Mouse (Mus musculus) midbrain, embryonic 12.5 days (tissue): ENCODE data around the gene St5. TPM values are rescaled to one million over a fixed set of nuclear protein-coding genes. Genes with fewer than 3 reads are reported as not detected.

Experiments
- ATAC-seq: fragments of 200-750 bp; cut with Nextera tagmentation; 2 replicates; pipeline ENCODE4 v1.8.0; 2017; ENCODE audit warnings: low read depth, moderate TSS enrichment, moderate library complexity; ENCODE audit not compliant: low FRiP score
- H3K27ac ChIP-seq: fragments of 300-500 bp; sonication (generic); replicated peaks from 2 replicates; pipeline ENCODE4 v1.5.1; 2016; ENCODE audit warnings: mild to moderate bottlenecking
- H3K27me3 ChIP-seq: fragments of 300-500 bp; sonication (generic); 2 replicates; pipeline ENCODE4 v1.6.1; 2016; ENCODE audit warnings: mild to moderate bottlenecking
- H3K36me3 ChIP-seq: fragments of 300-500 bp; sonication (generic); 2 replicates; pipeline ENCODE4 v1.6.1; 2016
- H3K4me1 ChIP-seq: fragments of 300-500 bp; sonication (generic); 2 replicates; pipeline ENCODE4 v1.6.1; 2016
- H3K4me2 ChIP-seq: fragments of 300-500 bp; sonication (generic); replicated peaks from 2 replicates; pipeline ENCODE4 v1.6.1; 2016; ENCODE audit warnings: mild to moderate bottlenecking, moderate library complexity
- H3K4me3 ChIP-seq: fragments of 300-500 bp; sonication (generic); 2 replicates; pipeline ENCODE4 v1.5.1; 2016; ENCODE audit warnings: mild to moderate bottlenecking
- H3K9ac ChIP-seq: fragments of 300-500 bp; sonication (generic); replicated peaks from 2 replicates; pipeline ENCODE4 v1.6.1; 2016; ENCODE audit warnings: mild to moderate bottlenecking, moderate library complexity
- H3K9me3 ChIP-seq: fragments of 300-500 bp; sonication (generic); 2 replicates; pipeline ENCODE4 v1.6.1; 2016; ENCODE audit warnings: mild to moderate bottlenecking
- WGBS: fragments of 180-500 bp; shearing (Covaris S2); methylation state at CpG from one replicate; pipeline ENCODE4 v1.1.7; 2016; 5-methylcytosine and 5-hydroxymethylcytosine counted together
- polyA plus RNA-seq: library from polyadenylated mRNA; unstranded; fragments of >200 nt; fragmentation: Nextera tagmentation; extraction: Ambion mirVana; gene quantifications from 2 replicates; pipeline ENCODE4 v1.2.1, GENCODE M21; 2016

The St5 gene
- polyA plus RNA-seq, 1 experiment from 2014 or later: 38.1 TPM

DNA sequence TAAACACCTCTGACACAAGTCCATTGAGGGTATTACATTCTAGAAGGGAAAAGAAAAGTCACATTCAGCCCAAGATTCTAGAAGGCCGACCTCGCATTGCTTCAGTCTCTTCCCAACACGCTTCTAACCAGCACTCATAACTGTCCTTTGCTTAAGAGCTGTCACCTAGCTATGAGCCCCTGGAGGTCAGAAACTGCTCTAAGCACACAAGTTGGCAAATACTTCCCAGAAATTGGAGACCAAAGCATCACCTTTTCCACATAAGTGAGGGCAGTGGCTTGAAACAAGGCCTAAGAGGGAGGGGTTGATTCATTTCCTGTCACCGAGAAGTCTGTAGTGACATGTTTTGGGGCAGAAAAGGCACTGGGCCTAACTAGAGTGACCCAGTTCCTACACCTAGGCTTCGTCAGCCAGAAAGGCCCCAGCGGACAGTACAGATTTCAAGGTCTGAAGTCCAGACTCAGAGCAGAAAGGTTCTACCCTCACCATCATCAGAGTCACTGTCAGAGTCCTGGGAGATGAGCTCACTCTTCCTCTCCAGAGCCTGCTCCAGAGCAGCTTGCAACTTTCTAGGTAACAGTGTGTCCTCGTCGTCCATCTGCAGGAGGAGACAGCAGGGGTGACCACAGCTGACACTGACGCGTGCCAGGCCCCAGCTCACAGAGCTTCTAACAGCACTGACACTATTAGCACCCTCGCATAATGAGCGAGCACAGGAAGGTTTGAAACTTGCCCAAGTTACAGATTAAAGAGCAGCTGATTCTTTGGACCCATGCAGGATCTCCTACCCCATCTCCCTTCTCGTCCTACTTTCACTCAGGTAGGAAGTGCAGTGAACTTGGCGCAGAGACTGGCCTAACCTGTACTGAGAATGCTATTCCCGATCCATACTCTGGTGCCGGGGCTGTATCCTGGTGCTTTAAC, 177.4 kb downstream of the St5 start:
- Histone ChIP-seq H3K9me3 (no peaks in the 10 kb centered on the region), H3K27ac (0 out of 2 replicates have a peak overlapping the region, but pooled peaks have one; percentile 0), H3K9ac (no peak overlapping the region), H3K4me2 (no peak overlapping the region), H3K27me3 (no peaks in the 10 kb centered on the region), H3K4me1 (peaks cover 4% of the 10 kb centered on the region; the same call in 1 of the 2 replicates), H3K4me3 (no peak overlapping the region), H3K36me3 (peaks cover 60% of the 10 kb centered on the region)
- ATAC-seq: no peak
- WGBS: 85% methylated on average over 16 of the region's 16 CpGs

DNA sequence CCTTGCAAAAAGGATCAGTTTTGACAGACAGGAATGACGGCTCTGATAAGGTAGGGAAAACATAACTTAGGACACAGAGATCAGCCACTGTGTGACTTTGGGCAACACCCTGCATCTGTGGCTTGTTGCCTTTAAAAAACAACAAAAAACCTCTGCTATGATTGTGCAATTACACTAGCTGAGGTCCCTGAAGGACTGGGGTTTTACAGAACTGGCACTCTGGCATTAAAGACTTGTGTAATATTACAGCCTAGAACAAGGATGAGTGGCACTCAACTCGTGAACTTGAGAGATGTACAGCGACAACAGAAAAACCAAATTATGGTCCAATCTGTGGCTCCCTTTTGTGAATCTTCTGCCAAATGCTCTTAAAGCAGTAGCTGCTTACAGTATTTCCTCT, 178.6 kb downstream of the St5 start:
- H3K9me3 ChIP-seq: no peaks in the 10 kb centered on the region
- H3K4me3 ChIP-seq: no peak overlapping the region
- no peak overlapping the region for H3K9ac ChIP-seq
- H3K36me3 ChIP-seq: peaks cover 59% of the 10 kb centered on the region
- no peak for ATAC-seq
- no peak overlapping the region for H3K4me2 ChIP-seq
- 88% methylated on average over 3 of the region's 3 CpGs for WGBS
- H3K27me3 ChIP-seq: no peaks in the 10 kb centered on the region
- peak overlapping the region; percentile 27; the same call in 1 of the 2 replicates for H3K27ac ChIP-seq
- peaks cover 16% of the 10 kb centered on the region for H3K4me1 ChIP-seq

DNA sequence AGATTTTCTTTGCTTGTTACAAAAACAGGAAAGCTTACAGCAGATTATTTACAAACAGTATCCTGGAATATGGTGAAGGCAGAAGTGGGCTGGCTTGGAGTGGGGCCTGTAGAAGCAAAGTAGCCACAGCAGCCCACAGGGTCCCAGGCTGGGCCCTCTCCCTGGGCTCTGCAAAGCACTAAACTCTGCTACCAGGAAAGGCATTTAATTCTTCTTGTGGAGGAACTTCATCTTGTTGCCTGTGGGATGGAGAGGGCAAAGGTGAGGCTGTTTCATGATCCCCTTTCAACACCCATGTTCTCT, 179.0 kb downstream of the St5 start:
- peak overlapping the region; percentile 27; the same call in 1 of the 2 replicates for H3K27ac ChIP-seq
- peaks cover 17% of the 10 kb centered on the region for H3K4me1 ChIP-seq
- H3K9me3 ChIP-seq: no peaks in the 10 kb centered on the region

DNA sequence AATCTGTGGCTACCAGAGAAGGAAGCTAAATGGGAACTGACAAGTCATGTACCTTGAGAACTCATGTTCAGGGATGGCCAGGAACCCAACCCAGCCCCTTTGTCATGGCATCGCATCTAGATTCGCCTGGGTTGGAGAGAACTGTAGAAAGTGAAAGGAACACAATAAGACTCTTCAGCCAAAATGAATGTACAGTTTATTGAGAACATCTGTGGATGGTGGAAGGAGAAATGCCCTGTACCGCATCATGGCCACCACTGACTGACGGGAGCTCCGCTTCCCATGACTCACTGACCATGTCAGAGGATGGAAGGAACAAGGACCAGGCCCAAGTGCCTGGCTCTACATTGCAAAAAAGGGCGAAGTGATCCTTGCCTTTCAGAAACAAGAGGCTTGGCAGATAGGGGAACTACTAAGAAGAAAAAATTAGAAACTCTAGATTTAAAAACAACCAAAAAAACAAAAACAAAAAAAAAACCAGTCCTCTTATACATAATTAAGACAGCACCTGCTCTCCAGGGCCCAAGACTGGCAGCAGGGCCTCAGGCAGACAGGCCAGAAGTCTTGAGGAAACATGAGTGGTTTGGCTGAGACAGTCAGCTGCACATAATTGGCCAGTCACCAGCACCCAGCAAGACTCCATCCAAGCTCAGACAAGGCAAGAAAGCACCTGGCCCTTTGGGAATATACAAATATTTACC, 179.5 kb downstream of the St5 start:
- peaks cover 59% of the 10 kb centered on the region for H3K36me3 ChIP-seq
- peak overlapping the region; percentile 27; the same call in 1 of the 2 replicates for H3K27ac ChIP-seq
- no peaks in the 10 kb centered on the region for H3K9me3 ChIP-seq
- H3K4me3 ChIP-seq: no peak overlapping the region
- 71% methylated on average over 6 of the region's 6 CpGs for WGBS
- ATAC-seq: no peak
- peaks cover 17% of the 10 kb centered on the region for H3K4me1 ChIP-seq
- no peak overlapping the region for H3K4me2 ChIP-seq
- no peak overlapping the region for H3K9ac ChIP-seq
- no peaks in the 10 kb centered on the region for H3K27me3 ChIP-seq

More for the DNA sequence above, 179.0 kb downstream of the St5 start:
- no peak overlapping the region for H3K4me3 ChIP-seq
- no peak overlapping the region for H3K4me2 ChIP-seq
- H3K36me3 ChIP-seq: peaks cover 59% of the 10 kb centered on the region
- no peak overlapping the region for H3K9ac ChIP-seq
- no peak for ATAC-seq
- H3K27me3 ChIP-seq: no peaks in the 10 kb centered on the region

DNA sequence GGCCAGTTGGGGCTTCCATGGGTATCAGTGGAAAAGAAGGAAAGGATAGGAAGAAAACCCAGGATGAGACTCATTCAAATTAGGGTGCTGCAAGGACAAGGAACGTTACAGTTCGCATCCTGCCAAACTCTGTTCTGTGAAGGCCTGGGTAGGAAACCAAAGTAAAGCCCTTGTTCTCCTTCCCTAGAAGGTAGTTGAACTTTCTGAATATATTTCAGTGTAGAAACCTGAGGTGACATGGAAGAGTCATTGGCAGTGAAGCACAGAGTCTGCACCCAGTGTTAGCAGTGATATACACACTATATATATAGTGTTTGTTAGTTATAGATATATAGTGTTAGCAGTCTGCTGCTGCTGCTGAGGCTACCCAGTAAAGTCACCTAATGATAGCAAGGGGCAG, 180.1 kb downstream of the St5 start:
- 63% methylated on average over 2 of the region's 2 CpGs for WGBS

DNA sequence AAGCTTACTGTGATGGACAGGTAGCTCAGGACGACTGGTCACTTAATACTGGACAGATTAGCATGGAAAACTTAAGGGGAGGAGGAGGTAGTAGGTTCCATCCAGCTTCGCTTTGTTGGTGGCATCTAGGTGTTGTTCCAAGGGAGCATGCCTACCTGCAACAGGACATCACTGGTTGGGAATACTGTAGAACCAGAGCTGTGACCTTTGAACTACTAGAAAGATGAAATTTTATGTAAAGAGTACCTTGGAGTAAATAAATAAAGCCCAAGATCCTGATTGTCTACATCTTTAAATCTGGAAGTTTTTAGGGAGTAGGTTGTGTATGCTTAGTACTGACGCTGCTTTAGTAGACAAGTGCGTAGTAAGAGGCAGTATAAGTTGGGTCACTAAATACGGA, 181.3 kb downstream of the St5 start:
- no peak for ATAC-seq
- H3K9ac ChIP-seq: no peak overlapping the region
- peaks cover 59% of the 10 kb centered on the region for H3K36me3 ChIP-seq
- H3K9me3 ChIP-seq: no peaks in the 10 kb centered on the region
- H3K4me1 ChIP-seq: peaks cover 25% of the 10 kb centered on the region
- H3K27ac ChIP-seq: no peak overlapping the region
- 80% methylated on average over 5 of the region's 5 CpGs for WGBS
- H3K27me3 ChIP-seq: no peaks in the 10 kb centered on the region
- H3K4me2 ChIP-seq: no peak overlapping the region
- no peak overlapping the region for H3K4me3 ChIP-seq

More for the DNA sequence above, 180.1 kb downstream of the St5 start:
- ATAC-seq: no peak
- H3K4me3 ChIP-seq: no peak overlapping the region
- no peak overlapping the region for H3K9ac ChIP-seq
- no peaks in the 10 kb centered on the region for H3K27me3 ChIP-seq
- peaks cover 59% of the 10 kb centered on the region for H3K36me3 ChIP-seq
- no peaks in the 10 kb centered on the region for H3K9me3 ChIP-seq
- H3K4me2 ChIP-seq: no peak overlapping the region
- peak overlapping the region; percentile 12; the same call in 1 of the 2 replicates for H3K27ac ChIP-seq
- H3K4me1 ChIP-seq: peaks cover 19% of the 10 kb centered on the region

DNA sequence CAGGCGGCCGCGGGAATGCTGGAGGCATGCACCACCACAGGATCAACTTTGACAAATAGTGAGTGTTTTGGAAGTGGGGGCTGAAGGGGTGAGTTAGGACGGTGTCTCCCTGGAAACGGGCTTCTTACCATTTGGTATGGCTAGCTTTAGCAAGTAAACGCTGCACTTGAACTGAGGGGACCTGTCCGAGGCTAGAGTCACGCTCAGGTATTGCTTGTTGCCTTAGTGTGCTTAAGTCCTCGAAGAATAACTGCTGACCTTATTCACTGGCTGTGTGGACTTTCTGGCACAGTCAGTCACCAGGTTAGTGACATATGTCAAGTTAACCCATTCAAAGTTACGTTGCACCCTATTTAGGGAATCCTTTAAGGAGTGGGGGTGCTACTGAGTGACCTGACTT, 183.5 kb downstream of the St5 start:
- H3K36me3 ChIP-seq: peaks cover 44% of the 10 kb centered on the region
- H3K27ac ChIP-seq: no peak overlapping the region
- WGBS: 3% methylated on average over 10 of the region's 10 CpGs

DNA sequence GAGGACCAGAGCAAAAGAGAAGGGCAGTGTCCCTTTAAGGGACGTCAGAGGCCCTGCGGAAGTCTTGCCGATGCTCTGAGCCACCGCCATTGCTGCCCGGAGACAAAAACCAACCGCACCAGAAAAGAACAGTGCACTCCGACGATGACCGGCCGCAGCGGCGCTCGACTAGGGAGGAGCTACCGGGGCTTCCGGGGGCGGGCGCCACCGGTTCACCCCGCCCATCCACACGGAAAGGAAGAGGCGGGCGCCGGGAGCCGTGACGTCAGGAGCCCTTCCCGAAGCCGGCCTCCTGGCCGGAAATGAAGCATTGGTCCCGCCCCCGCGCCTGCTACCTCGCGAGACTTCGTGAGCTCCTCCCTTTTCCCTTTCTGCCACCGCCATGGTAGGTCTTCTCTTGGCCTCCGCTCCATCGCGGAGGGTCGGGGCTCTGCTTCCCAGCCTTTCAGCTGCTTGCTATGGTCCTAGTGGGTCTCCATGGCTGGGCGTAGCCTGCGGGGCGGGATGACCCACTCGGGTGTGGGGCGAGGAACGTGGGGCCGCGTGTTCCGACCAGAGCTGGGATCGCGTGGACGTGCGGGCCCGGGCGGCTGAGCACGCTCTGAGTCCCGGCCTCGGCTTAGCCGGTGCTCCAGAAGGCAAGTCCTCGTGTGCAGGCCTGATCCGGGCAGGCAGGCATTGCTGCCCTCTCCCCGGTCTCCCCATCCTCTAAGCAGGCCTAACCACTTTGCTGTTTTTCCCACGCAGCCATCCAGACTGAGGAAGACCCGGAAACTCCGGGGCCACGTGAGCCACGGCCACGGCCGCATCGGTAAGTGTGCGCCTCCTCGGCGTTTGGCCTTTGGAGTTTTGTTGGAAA, 184.3 kb downstream of the St5 start, which contains the start of gene Rpl27a:
TSS of gene Rpl27a (plus strand) at position 310 of the 859 bp plus-strand sequence.
- no peaks in the 10 kb centered on the region for H3K9me3 ChIP-seq
- peak; percentile 95 for ATAC-seq
- no peaks in the 10 kb centered on the region for H3K27me3 ChIP-seq
- peaks cover 36% of the 10 kb centered on the region for H3K36me3 ChIP-seq
- H3K4me2 ChIP-seq: peak within 1 kb of the TSS; percentile 96
- H3K27ac ChIP-seq: peak within 1 kb of the TSS; percentile 96
- peak within 1 kb of the TSS; percentile 98 for H3K9ac ChIP-seq
- H3K4me1 ChIP-seq: peaks cover 25% of the 10 kb centered on the region
- WGBS: under 1% methylated on average over 71 of the region's 72 CpGs
- H3K4me3 ChIP-seq: peak within 1 kb of the TSS; percentile 96

More for the DNA sequence above, 183.5 kb downstream of the St5 start:
- peak overlapping the region; percentile 96 for H3K4me2 ChIP-seq
- no peaks in the 10 kb centered on the region for H3K9me3 ChIP-seq
- H3K27me3 ChIP-seq: no peaks in the 10 kb centered on the region
- peak overlapping the region; percentile 96 for H3K4me3 ChIP-seq
- peaks cover 25% of the 10 kb centered on the region for H3K4me1 ChIP-seq
- H3K9ac ChIP-seq: peak overlapping the region; percentile 98
- ATAC-seq: no peak

DNA sequence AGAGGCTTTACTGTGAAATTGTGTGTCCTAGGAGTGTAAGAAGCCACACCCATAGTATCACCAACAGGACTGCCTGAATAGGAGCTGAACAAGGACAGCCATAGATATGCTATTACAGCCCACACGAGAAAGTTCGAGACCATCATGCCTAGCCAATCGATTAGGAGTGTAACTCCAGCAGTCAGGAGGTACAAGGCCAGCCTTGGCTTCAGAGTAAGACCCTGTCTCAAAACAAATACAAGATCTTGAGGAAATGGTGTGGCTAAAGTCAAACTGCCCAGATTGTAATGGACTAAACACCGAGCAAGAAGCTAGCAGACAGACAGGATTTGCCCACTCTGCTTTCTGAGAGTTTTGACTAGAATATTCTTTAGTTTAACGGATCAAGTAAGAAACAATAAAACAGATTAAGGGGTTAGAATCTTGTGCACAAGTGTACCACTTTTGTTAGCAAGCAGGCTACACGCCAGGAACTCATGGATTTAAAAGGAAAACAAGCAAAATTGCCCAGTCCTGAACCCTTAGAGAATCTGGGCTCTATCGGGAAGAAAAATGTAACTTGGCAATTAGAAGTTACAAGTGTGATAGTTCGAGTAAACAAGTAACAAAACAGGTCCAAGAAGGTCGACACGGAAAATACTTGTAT, 185.2 kb downstream of the St5 start:
- H3K4me2 ChIP-seq: peak overlapping the region; percentile 57
- WGBS: 22% methylated on average over 10 of the region's 10 CpGs
- no peaks in the 10 kb centered on the region for H3K9me3 ChIP-seq
- peaks cover 27% of the 10 kb centered on the region for H3K36me3 ChIP-seq
- peak overlapping the region; percentile 98 for H3K9ac ChIP-seq
- ATAC-seq: no peak
- peaks cover 25% of the 10 kb centered on the region for H3K4me1 ChIP-seq
- no peaks in the 10 kb centered on the region for H3K27me3 ChIP-seq
- peak overlapping the region; percentile 96 for H3K27ac ChIP-seq
- peak overlapping the region; percentile 96 for H3K4me3 ChIP-seq

DNA sequence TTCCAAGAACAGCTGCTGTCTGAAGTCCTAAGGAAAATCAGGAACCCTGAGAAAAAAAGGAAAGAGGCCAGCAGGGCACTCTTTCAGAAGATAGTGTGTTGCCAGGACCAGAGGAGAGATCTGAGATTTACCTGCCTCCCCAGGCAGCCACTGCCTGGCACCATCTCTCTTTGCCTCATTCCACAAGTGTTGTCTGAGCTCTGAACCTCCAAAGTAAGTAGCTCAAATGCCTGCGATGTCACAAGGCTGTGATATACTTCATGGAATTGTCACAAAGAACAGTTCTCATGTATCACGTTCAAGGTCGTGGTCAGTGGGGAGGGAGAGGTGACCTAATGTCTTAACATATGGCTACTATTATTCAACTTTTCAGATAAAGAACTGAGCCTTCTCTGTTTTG, 186.9 kb downstream of the St5 start:
- H3K36me3 ChIP-seq: peaks cover 10% of the 10 kb centered on the region
- no peak overlapping the region for H3K4me2 ChIP-seq
- peaks cover 25% of the 10 kb centered on the region for H3K4me1 ChIP-seq
- no peak overlapping the region for H3K27ac ChIP-seq
- no peak for ATAC-seq
- no peak overlapping the region for H3K4me3 ChIP-seq
- no peaks in the 10 kb centered on the region for H3K9me3 ChIP-seq
- H3K27me3 ChIP-seq: no peaks in the 10 kb centered on the region
- no peak overlapping the region for H3K9ac ChIP-seq
- 93% methylated on average over 3 of the region's 3 CpGs for WGBS

DNA sequence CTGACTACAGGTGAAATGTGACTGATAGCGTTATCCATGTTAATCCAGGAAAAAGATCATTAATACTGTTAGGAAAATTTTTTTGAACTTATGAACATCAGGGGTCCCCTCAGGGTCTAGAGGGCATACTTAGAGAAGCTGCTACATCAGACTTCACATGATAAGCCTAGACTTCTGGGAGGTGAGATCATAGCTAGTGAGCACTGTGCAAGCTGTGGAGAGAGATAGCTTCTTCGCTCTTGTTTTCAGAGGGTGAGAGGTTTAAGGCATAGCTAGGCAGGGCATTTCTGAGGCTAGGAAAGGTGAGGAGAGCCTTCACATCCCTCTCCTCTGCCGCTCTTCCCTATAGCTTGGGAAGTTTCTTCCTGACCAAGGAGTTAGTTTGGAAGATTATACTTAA, 191.6 kb downstream of the St5 start:
- Histone ChIP-seq H3K27me3 (0 out of 2 replicates have a peak, but pooled peaks cover 5% of the 10 kb centered on the region), H3K9ac (no peak overlapping the region), H3K27ac (no peak overlapping the region), H3K9me3 (no peaks in the 10 kb centered on the region), H3K36me3 (no peaks in the 10 kb centered on the region), H3K4me3 (no peak overlapping the region), H3K4me1 (peaks cover 8% of the 10 kb centered on the region), H3K4me2 (no peak overlapping the region)
- WGBS: 92% methylated on average over 3 of the region's 3 CpGs
- ATAC-seq: no peak
